8 mouse cellular contexts compared by ENCODE assay signal in genomic region chr6:86570830-86571229, GRCm38 (mm10). TPM values are rescaled to one million over a fixed set of nuclear protein-coding genes. Genes with fewer than 3 reads are reported as not detected.
DNase-seq lines count a peak whose midpoint lies in the region; ATAC-seq lines count a peak whose summit lies in the region.

No protein-coding gene starts in this region.

- no peak overlapping the region for H3K9ac ChIP-seq in liver, embryonic 13.5 days
- no peak overlapping the region for H3K9ac ChIP-seq in liver, embryonic 12.5 days
- no peak overlapping the region for H3K9ac ChIP-seq in embryonic facial prominence, embryonic 13.5 days
- H3K9ac ChIP-seq in forebrain, embryonic 11.5 days (ENCODE audit: low read length) = no peak overlapping the region

- peaks cover 5% of the 10 kb centered on the region for H3K36me3 ChIP-seq in liver, embryonic 13.5 days
- peaks cover 4% of the 10 kb centered on the region for H3K36me3 ChIP-seq in liver, embryonic 12.5 days
- H3K36me3 ChIP-seq in embryonic facial prominence, embryonic 13.5 days = peaks cover 14% of the 10 kb centered on the region
- no peaks in the 10 kb centered on the region for H3K36me3 ChIP-seq in splenic B cell, adult 2 months (ENCODE audit: control insufficient read depth, insufficient read depth, low read length, poor library complexity, severe bottlenecking)
- H3K36me3 ChIP-seq in forebrain, embryonic 11.5 days (ENCODE audit: control insufficient read depth, insufficient read depth, low read length) = no peaks in the 10 kb centered on the region

- ATAC-seq in liver, embryonic 13.5 days (ENCODE audit: low read depth) = 0 out of 2 replicates have a peak, but pooled peaks have one; percentile 2
- ATAC-seq in liver, embryonic 12.5 days = no peak
- ATAC-seq in embryonic facial prominence, embryonic 13.5 days (ENCODE audit: insufficient number of reproducible peaks, insufficient read depth, low FRiP score, low TSS enrichment, low read depth) = 0 out of 2 replicates have a peak, but pooled peaks have one; percentile 4
- ATAC-seq in forebrain, embryonic 11.5 days (replicated peaks; ENCODE audit: low FRiP score) = no peak

- H3K4me1 ChIP-seq in liver, embryonic 13.5 days (replicated peaks) = peaks cover 16% of the 10 kb centered on the region
- H3K4me1 ChIP-seq in liver, embryonic 12.5 days = 0 out of 2 replicates have a peak, but pooled peaks cover 10% of the 10 kb centered on the region
- H3K4me1 ChIP-seq in embryonic facial prominence, embryonic 13.5 days = peaks cover 32% of the 10 kb centered on the region
- 0 out of 2 replicates have a peak, but pooled peaks cover 2% of the 10 kb centered on the region for H3K4me1 ChIP-seq in forebrain, embryonic 11.5 days (replicated peaks; ENCODE audit: control insufficient read depth, insufficient read depth, low read length)

- H3K9me3 ChIP-seq in liver, embryonic 13.5 days (replicated peaks) = no peaks in the 10 kb centered on the region
- no peaks in the 10 kb centered on the region for H3K9me3 ChIP-seq in liver, embryonic 12.5 days (replicated peaks)
- H3K9me3 ChIP-seq in embryonic facial prominence, embryonic 13.5 days = no peaks in the 10 kb centered on the region
- no peaks in the 10 kb centered on the region for H3K9me3 ChIP-seq in forebrain, embryonic 11.5 days (ENCODE audit: control insufficient read depth, low read length)

- 15% methylated on average over 9 of the region's 9 CpGs for WGBS in liver, embryonic 13.5 days (ENCODE audit: insufficient replicate concordance)
- WGBS in liver, embryonic 12.5 days (ENCODE audit: insufficient replicate concordance) = 18% methylated on average over 9 of the region's 9 CpGs
- WGBS in embryonic facial prominence, embryonic 13.5 days = 49% methylated on average over 9 of the region's 9 CpGs
- 66% methylated on average over 9 of the region's 9 CpGs for WGBS in forebrain, embryonic 11.5 days

- DNase-seq in liver, embryonic 13.5 days = no peak
- peak; percentile 49 for DNase-seq in kidney, postnatal 14 days
- peak; percentile 69 for DNase-seq in splenic B cell, adult 2 months (ENCODE audit: low read depth, low spot score)
- DNase-seq in forebrain, embryonic 11.5 days (ENCODE audit: low spot score) = no peak
- DNase-seq in right cerebral cortex, adult 18-20 months = no peak
- no peak for DNase-seq in layer of hippocampus, adult 11-12 months (ENCODE audit: low spot score)

- no peak overlapping the region for H3K4me2 ChIP-seq in liver, embryonic 13.5 days
- H3K4me2 ChIP-seq in liver, embryonic 12.5 days = no peak overlapping the region
- no peak overlapping the region for H3K4me2 ChIP-seq in embryonic facial prominence, embryonic 13.5 days
- H3K4me2 ChIP-seq in forebrain, embryonic 11.5 days (ENCODE audit: low read depth, low read length, severe bottlenecking) = no peak overlapping the region

- H3K4me3 ChIP-seq in liver, embryonic 13.5 days (replicated peaks) = no peak overlapping the region
- H3K4me3 ChIP-seq in liver, embryonic 12.5 days = no peak overlapping the region
- no peak overlapping the region for H3K4me3 ChIP-seq in embryonic facial prominence, embryonic 13.5 days
- H3K4me3 ChIP-seq in forebrain, embryonic 11.5 days (ENCODE audit: low read depth, low read length) = no peak overlapping the region

- H3K27me3 ChIP-seq in liver, embryonic 13.5 days = no peaks in the 10 kb centered on the region
- no peaks in the 10 kb centered on the region; the same call in 1 of the 2 replicates for H3K27me3 ChIP-seq in liver, embryonic 12.5 days (replicated peaks)
- no peaks in the 10 kb centered on the region for H3K27me3 ChIP-seq in embryonic facial prominence, embryonic 13.5 days
- no peaks in the 10 kb centered on the region; the same call in 1 of the 2 replicates for H3K27me3 ChIP-seq in splenic B cell, adult 2 months (ENCODE audit: control insufficient read depth, insufficient read depth, low read length, poor library complexity, severe bottlenecking)
- no peaks in the 10 kb centered on the region for H3K27me3 ChIP-seq in forebrain, embryonic 11.5 days (ENCODE audit: control insufficient read depth, insufficient read depth, low read length)

- no peak overlapping the region for H3K27ac ChIP-seq in liver, embryonic 13.5 days
- H3K27ac ChIP-seq in liver, embryonic 12.5 days = no peak overlapping the region
- peak overlapping the region; percentile 33; the same call in 1 of the 2 replicates for H3K27ac ChIP-seq in embryonic facial prominence, embryonic 13.5 days
- no peak overlapping the region for H3K27ac ChIP-seq in forebrain, embryonic 11.5 days (ENCODE audit: low read depth, low read length)

RNA-seq across cellular contexts. Expression of gene Pcbp1, which starts 44.7 kb away (rescaled TPM):
- polyA plus RNA-seq in liver, embryonic 13.5 days (2015; fragmentation: Nextera tagmentation; extraction: Ambion mirVana) = 327 and 339 TPM in 2 replicates
- polyA plus RNA-seq in liver, embryonic 12.5 days (2016; fragmentation: Nextera tagmentation; extraction: Ambion mirVana) = 465 and 466 TPM in 2 replicates
- polyA plus RNA-seq in embryonic facial prominence, embryonic 13.5 days (2015; fragmentation: Nextera tagmentation; extraction: Ambion mirVana) = 270 and 423 TPM in 2 replicates
- polyA plus RNA-seq in forebrain, embryonic 11.5 days (2014; fragmentation: Nextera tagmentation; extraction: Ambion mirVana) = 573 and 583 TPM in 2 replicates

RNA-seq across cellular contexts. Expression of gene Asprv1, which starts 57.1 kb away (rescaled TPM):
- 0.25 and 0.29 TPM in 2 replicates for polyA plus RNA-seq in liver, embryonic 13.5 days (2015; fragmentation: Nextera tagmentation; extraction: Ambion mirVana)
- polyA plus RNA-seq in liver, embryonic 12.5 days (2016; fragmentation: Nextera tagmentation; extraction: Ambion mirVana) = 0.13 TPM in 2 replicates
- polyA plus RNA-seq in embryonic facial prominence, embryonic 13.5 days (2015; fragmentation: Nextera tagmentation; extraction: Ambion mirVana) = 12.1 and 13.4 TPM in 2 replicates
- 0.35 and 0.59 TPM in 2 replicates for polyA plus RNA-seq in forebrain, embryonic 11.5 days (2014; fragmentation: Nextera tagmentation; extraction: Ambion mirVana)

Comparison
In these comparisons a context has a peak if more than half of its experiments do, and no peak if none do; other contexts are left out.
1. ATAC-seq: peak in liver, embryonic 13.5 days (single experiment) and embryonic facial prominence, embryonic 13.5 days (single experiment); none in liver, embryonic 12.5 days (single experiment) and forebrain, embryonic 11.5 days (single experiment).
2. DNase-seq: peak in kidney, postnatal 14 days (single experiment) and splenic B cell, adult 2 months (single experiment); none in liver, embryonic 13.5 days (single experiment), forebrain, embryonic 11.5 days (single experiment), right cerebral cortex, adult 18-20 months (single experiment) and layer of hippocampus, adult 11-12 months (single experiment).